Mouse (Mus musculus) CH12.LX (cell line): ENCODE results near the gene Fggy.

Source experiments
- CTCF ChIP-seq, 2 experiments: IDR thresholded peaks in 1 of 2; conservative IDR thresholded peaks in 1 of 2; 2 replicates each; pipeline ENCODE4 v1.5.1; 2011 to 2012; ENCODE audit warnings: low read depth in 2 of 2, low read length in 2 of 2, improper control_type of control experiment in 1 of 2, inconsistent platforms in 1 of 2, mild to moderate bottlenecking in 1 of 2, moderate library complexity in 1 of 2
- E2F4 ChIP-seq: IDR thresholded peaks from 2 replicates; pipeline ENCODE4 v1.6.1; 2011; ENCODE audit warnings: low read depth, low read length, improper control_type of control experiment; ENCODE audit not compliant: insufficient replicate concordance
- EP300 ChIP-seq: IDR thresholded peaks from 2 replicates; pipeline ENCODE4 v1.6.1; 2011; ENCODE audit warnings: low read length, improper control_type of control experiment
- ETS1 ChIP-seq: conservative IDR thresholded peaks from 2 replicates; pipeline ENCODE4 v1.6.1; 2012; ENCODE audit warnings: low read depth, mild to moderate bottlenecking, inconsistent platforms, low read length, improper control_type of control experiment, moderate library complexity
- HCFC1 ChIP-seq: IDR thresholded peaks from 2 replicates; pipeline ENCODE4 v1.6.1; 2012; ENCODE audit warnings: low read depth, mild to moderate bottlenecking, inconsistent platforms, low read length, improper control_type of control experiment
- IRF4 ChIP-seq: IDR thresholded peaks from 2 replicates; pipeline ENCODE4 v1.6.1; 2014; ENCODE audit warnings: low read depth, mild to moderate bottlenecking, inconsistent platforms, low read length, improper control_type of control experiment
- MAFK ChIP-seq: IDR thresholded peaks from 2 replicates; pipeline ENCODE4 v1.6.1; 2011; ENCODE audit warnings: low read length, improper control_type of control experiment; ENCODE audit not compliant: insufficient replicate concordance
- MXI1 ChIP-seq: IDR thresholded peaks from 2 replicates; pipeline ENCODE4 v1.6.1; 2011; ENCODE audit warnings: mild to moderate bottlenecking, low read depth, low read length, improper control_type of control experiment
- MYC ChIP-seq: IDR thresholded peaks from 2 replicates; pipeline ENCODE4 v1.6.1; 2011; ENCODE audit warnings: low read depth, mild to moderate bottlenecking, improper control_type of control experiment, low read length
- POLR2A ChIP-seq: IDR thresholded peaks from 2 replicates; pipeline ENCODE4 v1.6.1; 2011; ENCODE audit warnings: low read depth, mild to moderate bottlenecking, improper control_type of control experiment, low read length
- UBTF ChIP-seq: IDR thresholded peaks from 2 replicates; pipeline ENCODE4 v1.6.1; 2012; ENCODE audit warnings: low read depth, mild to moderate bottlenecking, inconsistent platforms, low read length, improper control_type of control experiment, moderate library complexity
- USF2 ChIP-seq: conservative IDR thresholded peaks from 2 replicates; pipeline ENCODE4 v1.6.1; 2011; ENCODE audit warnings: low read depth, low read length, improper control_type of control experiment
- ZC3H11A ChIP-seq: IDR thresholded peaks from 2 replicates; pipeline ENCODE4 v1.6.1; 2012; ENCODE audit warnings: low read depth, mild to moderate bottlenecking, inconsistent platforms, low read length, improper control_type of control experiment
- ZKSCAN1 ChIP-seq: IDR thresholded peaks from 2 replicates; pipeline ENCODE4 v1.6.1; 2012; ENCODE audit warnings: low read depth, inconsistent platforms, low read length, improper control_type of control experiment, borderline replicate concordance

GRCm38 (mm10) chr4:95649552-95649905, 92.2 kb downstream of the Fggy start:
- TF ChIP-seq POLR2A = no peak
- TF ChIP-seq USF2 = no peak
- no peak for TF ChIP-seq MAFK
- no peak for TF ChIP-seq CTCF (conservative IDR thresholded peaks at IDR 0.05 in 1 of 2, IDR thresholded peaks at IDR 0.05 in 1 of 2; ENCODE audit: low read depth in 2 of 2, low read length in 2 of 2)
- no peak for TF ChIP-seq IRF4
- no peak for TF ChIP-seq ZC3H11A
- no peak for TF ChIP-seq EP300
- no peak for TF ChIP-seq HCFC1
- no peak for TF ChIP-seq MYC
- TF ChIP-seq UBTF = no peak
- no peak for TF ChIP-seq E2F4
- TF ChIP-seq MXI1 = no peak
- no peak for TF ChIP-seq ETS1
- no peak for TF ChIP-seq ZKSCAN1
